8 mouse cellular contexts compared by ENCODE assay signal in genomic region chr11:121434156-121435155, GRCm38 (mm10). TPM values are rescaled to one million over a fixed set of nuclear protein-coding genes. Genes with fewer than 3 reads are reported as not detected.
DNase-seq lines count a peak whose midpoint lies in the region; ATAC-seq and TF ChIP-seq lines count a peak whose summit lies in the region.

TSS of gene Fn3k (plus strand) at chr11:121434913.

- ATAC-seq in forebrain, embryonic 12.5 days (ENCODE audit: low FRiP score) = peak; percentile 98
- peak; percentile 93 for ATAC-seq in heart, postnatal 0 days (ENCODE audit: insufficient read depth, low read depth)
- peak; percentile 94 for ATAC-seq in liver, embryonic 15.5 days (ENCODE audit: insufficient read depth)
- peak; percentile 80 for ATAC-seq in neural tube, embryonic 11.5 days (ENCODE audit: insufficient read depth, low FRiP score, low TSS enrichment)
- ATAC-seq in stomach, embryonic 16.5 days (ENCODE audit: insufficient read depth, low FRiP score) = peak; percentile 92

- no peaks in the 10 kb centered on the region for H3K9me3 ChIP-seq in forebrain, embryonic 12.5 days
- no peaks in the 10 kb centered on the region for H3K9me3 ChIP-seq in heart, postnatal 0 days (replicated peaks; ENCODE audit: control insufficient read depth, low read length)
- H3K9me3 ChIP-seq in liver, embryonic 15.5 days (replicated peaks) = no peaks in the 10 kb centered on the region
- no peaks in the 10 kb centered on the region for H3K9me3 ChIP-seq in neural tube, embryonic 11.5 days (ENCODE audit: control insufficient read depth, low read length)
- H3K9me3 ChIP-seq in stomach, embryonic 16.5 days (replicated peaks; ENCODE audit: control insufficient read depth, low read length) = no peaks in the 10 kb centered on the region

- peak within 1 kb of the TSS; percentile 37 for H3K4me3 ChIP-seq in forebrain, embryonic 12.5 days (replicated peaks)
- H3K4me3 ChIP-seq in heart, postnatal 0 days (ENCODE audit: low read depth, low read length) = peak within 1 kb of the TSS; percentile 54
- H3K4me3 ChIP-seq in liver, embryonic 15.5 days (replicated peaks) = peak within 1 kb of the TSS; percentile 79
- H3K4me3 ChIP-seq in neural tube, embryonic 11.5 days (ENCODE audit: low read depth, low read length) = peak within 1 kb of the TSS; percentile 31
- peak within 1 kb of the TSS; percentile 46 for H3K4me3 ChIP-seq in stomach, embryonic 16.5 days (replicated peaks; ENCODE audit: low read length)

- peak within 1 kb of the TSS; percentile 73 for H3K4me2 ChIP-seq in forebrain, embryonic 12.5 days
- peak within 1 kb of the TSS; percentile 69 for H3K4me2 ChIP-seq in heart, postnatal 0 days (ENCODE audit: low read depth, low read length)
- H3K4me2 ChIP-seq in liver, embryonic 15.5 days = peak within 1 kb of the TSS; percentile 91
- H3K4me2 ChIP-seq in neural tube, embryonic 11.5 days (ENCODE audit: low read depth) = peak within 1 kb of the TSS; percentile 56
- peak within 1 kb of the TSS; percentile 82 for H3K4me2 ChIP-seq in stomach, embryonic 16.5 days (ENCODE audit: low read depth, low read length)

- H3K36me3 ChIP-seq in forebrain, embryonic 12.5 days (replicated peaks) = peaks cover 12% of the 10 kb centered on the region
- H3K36me3 ChIP-seq in heart, postnatal 0 days (replicated peaks; ENCODE audit: control insufficient read depth, insufficient read depth, low read length) = peaks cover 8% of the 10 kb centered on the region
- H3K36me3 ChIP-seq in liver, embryonic 15.5 days (replicated peaks) = peaks cover 48% of the 10 kb centered on the region
- no peaks in the 10 kb centered on the region for H3K36me3 ChIP-seq in neural tube, embryonic 11.5 days (ENCODE audit: control insufficient read depth, insufficient read depth, low read length)
- H3K36me3 ChIP-seq in stomach, embryonic 16.5 days (ENCODE audit: control insufficient read depth, insufficient read depth, low read length) = no peaks in the 10 kb centered on the region

- H3K27ac ChIP-seq in forebrain, embryonic 12.5 days = peak within 1 kb of the TSS; percentile 42; the same call in 1 of the 2 replicates
- H3K27ac ChIP-seq in heart, postnatal 0 days (ENCODE audit: low read depth) = peak within 1 kb of the TSS; percentile 84
- peak within 1 kb of the TSS; percentile 98 for H3K27ac ChIP-seq in liver, embryonic 15.5 days (replicated peaks)
- H3K27ac ChIP-seq in neural tube, embryonic 11.5 days (ENCODE audit: low read depth, low read length) = no peak within 1 kb of the TSS
- H3K27ac ChIP-seq in stomach, embryonic 16.5 days (ENCODE audit: low read length) = no peak within 1 kb of the TSS

- TF ChIP-seq CTCF in heart, postnatal 0 days (IDR thresholded peaks at IDR 0.05; ENCODE audit: low read depth) = no peak

- peaks cover 22% of the 10 kb centered on the region for H3K4me1 ChIP-seq in forebrain, embryonic 12.5 days
- H3K4me1 ChIP-seq in heart, postnatal 0 days (ENCODE audit: control insufficient read depth, insufficient read depth) = peaks cover 22% of the 10 kb centered on the region
- peaks cover 76% of the 10 kb centered on the region for H3K4me1 ChIP-seq in liver, embryonic 15.5 days (replicated peaks)
- H3K4me1 ChIP-seq in neural tube, embryonic 11.5 days (ENCODE audit: control insufficient read depth, insufficient read depth, low read length) = 0 out of 2 replicates have a peak, but pooled peaks cover 4% of the 10 kb centered on the region
- H3K4me1 ChIP-seq in stomach, embryonic 16.5 days (ENCODE audit: control insufficient read depth, insufficient read depth, low read length) = peaks cover 12% of the 10 kb centered on the region

- WGBS in forebrain, embryonic 12.5 days = 8% methylated on average over 30 of the region's 30 CpGs
- 4% methylated on average over 30 of the region's 30 CpGs for WGBS in heart, postnatal 0 days
- WGBS in liver, embryonic 15.5 days (ENCODE audit: insufficient replicate concordance) = 3% methylated on average over 30 of the region's 30 CpGs
- WGBS in neural tube, embryonic 11.5 days = 10% methylated on average over 30 of the region's 30 CpGs
- WGBS in stomach, embryonic 16.5 days = 6% methylated on average over 30 of the region's 30 CpGs

- peak; percentile 79 to 88 for DNase-seq in CD8-positive naive resting alpha-beta T cell, adult 2 months (ENCODE audit: low read depth in 2 of 2, low spot score in 2 of 2)
- peak; percentile 68 for DNase-seq in c-Kit-positive CD71-positive TER-119-negative erythroid progenitor cells, embryonic 14.5 days (ENCODE audit: low read depth)
- peak; percentile 84 for DNase-seq in heart, postnatal 0 days (ENCODE audit: low spot score)
- DNase-seq in kidney, postnatal 4 days = peak; percentile 92 to 94
- DNase-seq in neural tube, embryonic 11.5 days (ENCODE audit: low spot score) = peak; percentile 76

- H3K27me3 ChIP-seq in forebrain, embryonic 12.5 days = 0 out of 2 replicates have a peak, but pooled peaks cover 5% of the 10 kb centered on the region
- H3K27me3 ChIP-seq in heart, postnatal 0 days (ENCODE audit: control insufficient read depth, insufficient read depth, low read length) = no peaks in the 10 kb centered on the region
- no peaks in the 10 kb centered on the region for H3K27me3 ChIP-seq in liver, embryonic 15.5 days
- no peaks in the 10 kb centered on the region for H3K27me3 ChIP-seq in neural tube, embryonic 11.5 days (ENCODE audit: control insufficient read depth, insufficient read depth, low read length)
- no peaks in the 10 kb centered on the region for H3K27me3 ChIP-seq in stomach, embryonic 16.5 days (ENCODE audit: control insufficient read depth, insufficient read depth, low read length)

- TF ChIP-seq EP300 in heart, postnatal 0 days (IDR thresholded peaks at IDR 0.05; ENCODE audit: low read depth) = no peak

- H3K9ac ChIP-seq in forebrain, embryonic 12.5 days = peak within 1 kb of the TSS; percentile 58
- peak within 1 kb of the TSS; percentile 32; the same call in 1 of the 2 replicates for H3K9ac ChIP-seq in heart, postnatal 0 days (replicated peaks; ENCODE audit: low read depth, low read length)
- H3K9ac ChIP-seq in liver, embryonic 15.5 days = peak within 1 kb of the TSS; percentile 83
- peak within 1 kb of the TSS; percentile 18; the same call in 1 of the 2 replicates for H3K9ac ChIP-seq in neural tube, embryonic 11.5 days (ENCODE audit: low read length)
- peak within 1 kb of the TSS; percentile 59 for H3K9ac ChIP-seq in stomach, embryonic 16.5 days (ENCODE audit: low read length)

RNA-seq across cellular contexts. Expression of gene Fn3k, which starts in this region (rescaled TPM):
- polyA plus RNA-seq in forebrain, embryonic 12.5 days (2016; fragmentation: Nextera tagmentation; extraction: Ambion mirVana) = 0.91 and 1.4 TPM in 2 replicates
- total RNA-seq in heart, postnatal 0 days (2014; rRNA removed; ENCODE audit: low replicate concordance) = 12.5 and 17.5 TPM in 2 replicates
- 20.5 and 26.7 TPM in 2 replicates for polyA plus RNA-seq in heart, postnatal 0 days (2015; fragmentation: Nextera tagmentation; extraction: Ambion mirVana)
- polyA plus RNA-seq in liver, embryonic 15.5 days (2015; fragmentation: Nextera tagmentation; extraction: Ambion mirVana) = 43.7 and 46.6 TPM in 2 replicates
- polyA plus RNA-seq in neural tube, embryonic 11.5 days (2014; fragmentation: Nextera tagmentation; extraction: Ambion mirVana) = 2.3 and 3.5 TPM in 2 replicates
- 1.6 and 2.9 TPM in 2 replicates for polyA plus RNA-seq in stomach, embryonic 16.5 days (2015; fragmentation: Nextera tagmentation; extraction: Ambion mirVana)

Comparison
In these comparisons a context has a peak if more than half of its experiments do, and no peak if none do; other contexts are left out.
1. H3K27ac ChIP-seq: peak in forebrain, embryonic 12.5 days (single experiment), heart, postnatal 0 days (single experiment) and liver, embryonic 15.5 days (single experiment); none in neural tube, embryonic 11.5 days (single experiment) and stomach, embryonic 16.5 days (single experiment).
2. H3K9ac ChIP-seq: peak in every context shown above with its lines; median percentile 83 in liver, embryonic 15.5 days; 59 in stomach, embryonic 16.5 days; 58 in forebrain, embryonic 12.5 days; 32 in heart, postnatal 0 days; 18 in neural tube, embryonic 11.5 days.
3. Peak in every context shown above with its lines, with median percentiles within 50 percentile points of each other: DNase-seq, ATAC-seq, H3K4me2 ChIP-seq and H3K4me3 ChIP-seq.